Mouse (Mus musculus): ENCODE results near the gene Vps37b. TPM values are rescaled to one million over a fixed set of nuclear protein-coding genes. Genes with fewer than 3 reads are reported as not detected.

Gene Vps37b
- polyA plus RNA-seq, 1 experiment from 2014 or later = 106 TPM

DNA sequence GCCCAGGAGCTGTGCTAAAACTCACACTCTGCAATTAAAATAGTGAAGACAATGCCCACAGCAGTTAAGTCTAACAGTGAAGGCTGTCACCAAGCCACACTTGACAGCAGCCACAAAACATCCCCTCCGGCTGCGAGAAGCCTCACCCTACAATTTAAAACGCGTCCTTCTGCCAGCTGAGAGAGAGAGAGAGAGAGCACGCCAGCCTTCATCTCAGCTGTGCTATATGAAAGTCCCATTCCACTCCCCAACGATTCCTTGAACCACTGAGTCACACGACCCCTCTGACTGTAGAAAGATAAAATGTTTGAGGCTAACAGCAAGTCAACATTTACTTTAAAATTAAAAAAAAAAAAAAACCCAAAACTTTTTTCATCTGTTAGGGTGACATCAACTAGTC is 3.4 kb downstream of the Vps37b start:
- ATAC-seq (replicated peaks) = peak; percentile 27; the same call in 1 of the 2 replicates
- Histone ChIP-seq H3K4me3 (peak overlapping the region; percentile 90), H3K4me2 (replicated peaks) (peak overlapping the region; percentile 62), H3K4me1 (peaks cover 69% of the 10 kb centered on the region), H3K9me3 (no peaks in the 10 kb centered on the region), H3K27ac (replicated peaks) (peak overlapping the region; percentile 95), H3K9ac (replicated peaks) (peak overlapping the region; percentile 27), H3K27me3 (no peaks in the 10 kb centered on the region), H3K36me3 (no peaks in the 10 kb centered on the region)
- 14% methylated on average over 7 of the region's 7 CpGs for WGBS

DNA sequence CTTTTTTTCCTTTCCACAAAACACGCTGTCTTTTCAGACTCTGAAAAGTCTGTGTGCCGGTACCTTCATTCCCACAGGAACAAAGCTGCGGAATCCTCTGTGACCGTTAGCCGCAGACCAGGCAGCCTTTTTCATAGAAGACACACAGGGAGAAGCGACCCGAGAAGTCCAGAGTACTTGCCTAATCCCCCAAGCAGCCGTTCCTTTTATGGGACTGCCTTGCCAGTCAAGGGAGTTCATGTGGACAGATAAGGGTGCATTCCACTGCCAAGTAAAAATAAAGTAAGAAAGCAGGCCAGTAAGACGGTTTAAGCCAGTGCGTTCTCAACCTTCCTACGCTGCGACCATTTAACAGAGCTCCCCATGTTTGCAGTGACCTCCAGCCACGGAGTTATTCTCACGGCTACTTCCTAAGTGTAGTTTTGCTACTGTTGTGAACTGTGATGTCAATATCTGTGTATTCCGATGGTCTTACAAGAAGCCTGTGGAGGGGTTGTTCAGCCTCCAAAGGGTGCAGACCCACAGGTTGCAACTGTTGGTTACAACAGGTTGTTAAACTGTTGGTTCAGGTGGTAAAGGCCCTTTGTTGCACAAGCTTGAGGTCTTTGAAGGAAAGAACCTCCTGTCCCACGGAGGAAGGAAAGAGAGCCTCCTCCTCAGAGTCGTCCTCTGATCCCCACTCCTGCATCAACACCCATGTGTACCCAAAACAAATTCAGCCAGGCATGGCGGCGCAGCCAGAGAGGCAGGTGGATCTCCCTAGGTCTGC is 4.2 kb downstream of the Vps37b start:
- Histone ChIP-seq H3K4me2 (replicated peaks) (peak overlapping the region; percentile 62), H3K27ac (replicated peaks) (peak overlapping the region; percentile 95), H3K27me3 (no peaks in the 10 kb centered on the region), H3K9ac (replicated peaks) (peak overlapping the region; percentile 27), H3K36me3 (no peaks in the 10 kb centered on the region), H3K4me1 (peaks cover 72% of the 10 kb centered on the region), H3K4me3 (peak overlapping the region; percentile 17; the same call in 1 of the 2 replicates), H3K9me3 (no peaks in the 10 kb centered on the region)
- WGBS = 44% methylated on average over 19 of the region's 19 CpGs
- ATAC-seq (replicated peaks) = no peak

DNA sequence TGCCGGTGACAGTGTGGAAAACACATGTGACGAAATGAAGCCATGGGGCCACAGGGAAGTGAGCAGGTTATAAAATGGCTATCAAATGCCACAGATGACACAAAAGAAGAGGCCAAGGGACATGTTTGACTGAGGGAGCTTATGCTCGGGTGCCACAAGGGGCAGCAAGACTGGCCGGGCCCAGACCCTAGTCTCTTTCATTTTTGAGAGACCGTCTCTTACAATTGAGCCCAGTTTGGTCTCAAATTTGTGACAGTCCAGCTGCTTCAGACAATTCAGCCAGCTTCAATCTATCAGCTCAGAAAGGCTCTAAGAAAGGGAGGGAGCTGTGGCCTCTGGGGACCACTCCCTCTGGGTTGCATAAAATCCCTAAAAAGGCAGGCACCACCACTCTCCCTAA is 5.5 kb downstream of the Vps37b start:
- 41% methylated on average over 5 of the region's 5 CpGs for WGBS
- Histone ChIP-seq H3K36me3 (no peaks in the 10 kb centered on the region), H3K4me1 (peaks cover 67% of the 10 kb centered on the region), H3K27ac (replicated peaks) (peak overlapping the region; percentile 95), H3K27me3 (no peaks in the 10 kb centered on the region), H3K4me2 (replicated peaks) (0 out of 2 replicates have a peak overlapping the region, but pooled peaks have one; percentile 3), H3K4me3 (no peak overlapping the region), H3K9ac (replicated peaks) (no peak overlapping the region), H3K9me3 (no peaks in the 10 kb centered on the region)
- ATAC-seq (replicated peaks) = no peak

DNA sequence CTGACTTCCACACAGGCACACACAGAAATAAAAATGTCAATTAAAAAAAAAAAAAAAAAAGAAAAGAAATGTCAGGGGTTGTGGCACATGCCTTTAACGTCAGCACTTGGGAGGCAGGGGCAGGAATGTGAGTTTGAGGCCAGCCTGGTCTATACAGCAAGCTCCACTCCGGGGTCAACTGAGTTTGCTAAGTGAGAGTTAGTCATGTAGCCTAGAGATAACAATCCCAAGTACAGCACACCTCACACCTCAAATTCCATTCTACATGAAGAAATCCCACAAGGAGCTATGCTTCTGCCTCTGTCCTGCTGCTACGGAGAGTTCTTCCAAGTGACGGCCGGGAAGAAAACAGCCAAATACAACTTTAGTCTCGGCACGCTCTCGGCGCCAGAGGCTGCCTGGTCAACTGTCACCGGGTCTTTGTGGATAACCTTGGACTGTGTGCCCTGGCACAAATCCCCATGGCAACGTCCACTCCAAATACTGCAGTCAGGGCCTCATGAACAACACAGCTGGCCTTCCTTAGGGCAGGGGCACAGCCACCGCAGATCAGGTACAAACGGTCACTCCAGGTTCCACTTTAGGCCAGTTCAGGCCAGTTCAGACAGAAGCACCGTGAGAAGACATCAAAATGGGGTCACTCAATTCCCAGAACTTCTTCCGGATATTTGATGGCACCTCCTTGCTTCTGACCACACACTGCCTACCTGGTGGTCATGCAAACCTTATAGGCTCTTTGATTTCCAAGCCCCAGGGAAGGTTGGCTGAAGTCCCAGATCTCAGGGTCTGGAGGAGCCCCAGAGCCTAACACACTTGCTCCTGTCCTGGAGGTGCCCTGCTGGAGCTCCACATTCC is 6.3 kb downstream of the Vps37b start:
- Histone ChIP-seq H3K9ac (replicated peaks) (no peak overlapping the region; the same call in 1 of the 2 replicates), H3K27ac (replicated peaks) (peak overlapping the region; percentile 95), H3K4me2 (replicated peaks) (0 out of 2 replicates have a peak overlapping the region, but pooled peaks have one; percentile 2), H3K36me3 (no peaks in the 10 kb centered on the region), H3K4me3 (no peak overlapping the region), H3K27me3 (no peaks in the 10 kb centered on the region), H3K9me3 (no peaks in the 10 kb centered on the region), H3K4me1 (peaks cover 67% of the 10 kb centered on the region)
- 78% methylated on average over 15 of the region's 15 CpGs for WGBS
- no peak for ATAC-seq (replicated peaks)

DNA sequence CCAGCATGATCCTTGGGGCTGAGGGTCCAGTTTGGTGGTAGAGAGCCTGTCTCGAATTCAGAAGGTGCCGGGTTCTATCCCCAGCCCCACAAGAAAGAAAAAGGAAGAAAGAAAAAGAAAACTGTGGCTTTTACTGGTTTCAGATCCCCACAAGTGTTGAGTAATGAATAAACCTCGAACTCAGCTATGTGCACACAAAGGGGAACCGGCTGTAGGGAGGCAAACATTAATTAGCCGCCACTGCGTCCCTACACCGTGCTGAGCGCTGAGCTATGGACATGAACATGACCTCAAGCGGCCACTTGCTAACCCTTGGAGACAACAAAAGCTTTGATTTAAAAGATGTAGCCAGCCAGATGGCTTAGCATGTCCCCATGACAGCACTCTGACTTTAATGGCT is 6.9 kb downstream of the Vps37b start:
- Histone ChIP-seq H3K27me3 (no peaks in the 10 kb centered on the region), H3K4me1 (peaks cover 67% of the 10 kb centered on the region), H3K4me2 (replicated peaks) (no peak overlapping the region), H3K36me3 (no peaks in the 10 kb centered on the region), H3K9ac (replicated peaks) (no peak overlapping the region; the same call in 1 of the 2 replicates), H3K4me3 (no peak overlapping the region), H3K27ac (replicated peaks) (peak overlapping the region; percentile 95; the same call in 1 of the 2 replicates), H3K9me3 (no peaks in the 10 kb centered on the region)
- 32% methylated on average over 9 of the region's 9 CpGs for WGBS
- ATAC-seq (replicated peaks) = no peak

DNA sequence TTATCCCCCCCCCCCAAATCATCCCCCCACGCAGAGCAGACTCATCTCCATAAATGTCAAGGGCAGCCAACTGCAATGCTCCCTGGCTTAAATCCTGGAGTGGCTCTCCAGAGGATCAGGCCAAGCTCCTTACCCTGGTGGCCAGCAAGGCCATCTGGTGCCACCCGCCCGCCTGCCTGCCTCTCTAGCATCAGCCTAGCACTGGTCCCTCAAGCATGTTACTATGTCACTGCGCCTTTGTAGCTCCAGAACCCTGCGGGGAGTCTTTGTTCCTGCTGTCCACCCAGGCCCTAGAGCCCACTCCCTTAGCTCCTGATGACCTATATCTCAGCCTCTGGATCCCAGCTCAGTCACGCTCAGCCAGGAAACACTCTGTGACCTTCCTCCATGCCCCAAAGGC is 7.4 kb downstream of the Vps37b start:
- no peak overlapping the region for H3K9ac ChIP-seq (replicated peaks)
- 65% methylated on average over 6 of the region's 6 CpGs for WGBS
- no peaks in the 10 kb centered on the region for H3K9me3 ChIP-seq
- H3K27me3 ChIP-seq = no peaks in the 10 kb centered on the region
- peak overlapping the region; percentile 95 for H3K27ac ChIP-seq (replicated peaks)
- ATAC-seq (replicated peaks) = no peak
- no peak overlapping the region for H3K4me3 ChIP-seq
- peaks cover 67% of the 10 kb centered on the region for H3K4me1 ChIP-seq
- no peaks in the 10 kb centered on the region for H3K36me3 ChIP-seq
- no peak overlapping the region for H3K4me2 ChIP-seq (replicated peaks)

DNA sequence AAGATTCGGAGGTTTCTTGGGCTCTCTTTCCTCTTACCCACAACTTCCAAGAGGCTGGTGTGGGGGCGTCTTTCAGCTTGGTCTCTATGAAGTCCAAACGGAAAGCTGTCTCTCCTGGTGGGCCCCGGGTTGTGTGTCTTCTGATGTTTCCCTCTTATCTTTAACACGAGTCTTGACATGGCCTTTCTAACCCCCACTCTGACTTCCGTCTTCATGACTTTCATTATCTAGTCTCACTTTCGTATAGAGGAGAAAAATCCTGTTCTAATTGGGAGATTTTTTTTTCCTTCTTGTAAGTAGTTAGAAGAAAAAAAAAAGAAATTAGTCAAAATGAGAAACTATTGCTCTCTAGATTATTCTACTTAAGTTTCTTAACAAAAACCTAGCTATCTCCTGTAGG is 9.7 kb downstream of the Vps37b start:
- no peaks in the 10 kb centered on the region for H3K27me3 ChIP-seq
- H3K4me2 ChIP-seq (replicated peaks) = no peak overlapping the region
- H3K4me1 ChIP-seq = peaks cover 66% of the 10 kb centered on the region
- ATAC-seq (replicated peaks) = no peak
- WGBS = 83% methylated on average over 7 of the region's 7 CpGs
- H3K9ac ChIP-seq (replicated peaks) = no peak overlapping the region
- H3K4me3 ChIP-seq = no peak overlapping the region
- no peaks in the 10 kb centered on the region for H3K9me3 ChIP-seq
- H3K36me3 ChIP-seq = no peaks in the 10 kb centered on the region
- no peak overlapping the region for H3K27ac ChIP-seq (replicated peaks)

DNA sequence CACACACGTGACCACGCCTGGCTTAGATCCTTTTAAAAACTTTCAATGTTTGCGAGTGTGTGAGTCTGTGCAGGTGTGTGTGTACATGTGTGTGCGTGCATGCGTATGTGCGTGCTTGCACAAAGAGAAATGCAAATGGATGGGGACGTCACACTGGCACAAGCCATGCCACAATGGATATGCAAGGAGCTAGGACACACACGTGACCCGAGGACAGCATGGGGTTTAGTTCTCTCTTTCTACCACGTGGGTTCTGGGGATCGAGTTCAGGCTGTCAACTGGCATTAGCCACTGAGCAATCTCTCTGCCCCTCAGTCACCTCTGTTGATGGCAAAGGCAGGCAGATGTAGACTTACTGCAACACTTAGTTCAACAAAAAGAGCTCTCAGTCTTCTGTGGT is 10.4 kb downstream of the Vps37b start:
- Histone ChIP-seq H3K4me2 (replicated peaks) (no peak overlapping the region), H3K9me3 (no peaks in the 10 kb centered on the region), H3K27ac (replicated peaks) (no peak overlapping the region), H3K4me3 (no peak overlapping the region), H3K4me1 (peaks cover 66% of the 10 kb centered on the region), H3K36me3 (no peaks in the 10 kb centered on the region), H3K27me3 (no peaks in the 10 kb centered on the region), H3K9ac (replicated peaks) (no peak overlapping the region)
- WGBS = 85% methylated on average over 11 of the region's 11 CpGs
- no peak for ATAC-seq (replicated peaks)

DNA sequence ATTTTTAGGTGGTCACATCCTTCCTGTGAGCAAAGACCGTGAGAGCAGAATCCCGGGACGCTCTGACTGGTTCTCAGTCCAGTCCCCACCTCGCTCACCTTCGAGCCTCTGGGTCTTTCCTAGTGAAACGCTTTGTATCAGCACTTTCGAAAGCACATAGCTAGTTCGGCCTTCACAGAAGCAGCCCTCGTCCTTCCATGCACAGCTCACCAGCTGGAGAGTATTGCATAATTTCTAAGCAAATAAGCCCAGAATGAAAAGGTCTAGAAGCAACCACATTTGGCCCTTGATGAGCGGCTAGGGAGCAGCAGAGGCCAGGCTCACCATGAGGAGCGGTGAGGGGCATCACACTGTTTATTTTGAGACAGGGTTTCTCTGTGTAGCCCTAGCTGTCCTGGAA is 10.9 kb downstream of the Vps37b start:
- H3K4me1 ChIP-seq = peaks cover 66% of the 10 kb centered on the region
- H3K27me3 ChIP-seq = no peaks in the 10 kb centered on the region
- no peak for ATAC-seq (replicated peaks)
- no peak overlapping the region for H3K9ac ChIP-seq (replicated peaks)
- no peak overlapping the region for H3K27ac ChIP-seq (replicated peaks)
- WGBS = 91% methylated on average over 11 of the region's 11 CpGs
- no peak overlapping the region for H3K4me3 ChIP-seq
- H3K36me3 ChIP-seq = no peaks in the 10 kb centered on the region
- no peak overlapping the region for H3K4me2 ChIP-seq (replicated peaks)
- no peaks in the 10 kb centered on the region for H3K9me3 ChIP-seq

DNA sequence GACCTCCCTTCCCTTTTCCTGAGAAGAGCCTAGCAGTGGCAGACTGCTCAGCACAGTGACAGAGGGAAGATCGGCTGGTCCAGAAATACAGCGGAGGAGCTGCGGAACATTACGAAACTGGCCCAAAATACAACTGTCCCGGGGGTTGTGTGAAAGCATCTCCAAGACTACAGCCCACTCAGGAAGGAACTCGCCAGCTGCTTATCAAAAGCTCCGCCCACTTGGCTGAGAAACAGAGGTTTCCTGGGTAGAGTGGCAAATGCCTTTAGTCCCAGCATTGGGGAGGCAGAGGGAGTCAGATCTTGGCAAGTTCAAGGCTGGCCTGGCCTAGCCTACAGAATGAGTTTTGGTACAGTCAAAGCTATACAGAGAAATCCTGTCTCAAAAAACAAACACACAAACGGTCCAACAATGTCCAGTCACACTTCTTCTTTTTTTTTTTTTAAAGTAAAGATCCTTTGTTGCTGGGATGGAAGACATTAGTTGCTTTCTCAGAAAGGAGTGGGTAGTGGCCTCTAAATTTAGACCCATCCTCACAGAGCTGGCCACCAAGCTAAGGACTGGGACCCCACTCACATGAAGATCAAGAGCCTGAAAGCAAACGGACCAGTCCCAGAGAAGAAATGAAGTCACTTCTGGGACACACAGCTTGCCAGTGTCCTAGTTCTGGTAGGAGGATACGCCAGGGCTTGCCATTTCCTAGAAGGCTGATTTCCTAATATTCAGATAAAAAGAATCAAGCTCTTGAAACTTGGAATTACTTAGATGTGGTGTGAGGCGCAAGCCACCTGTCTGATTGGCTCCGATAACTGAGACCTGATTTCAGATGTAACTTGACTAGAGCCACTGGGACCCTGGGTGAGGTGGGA is 12.5 kb downstream of the Vps37b start:
- Histone ChIP-seq H3K4me2 (replicated peaks) (no peak overlapping the region), H3K9me3 (no peaks in the 10 kb centered on the region), H3K27ac (replicated peaks) (peak overlapping the region; percentile 44), H3K27me3 (no peaks in the 10 kb centered on the region), H3K36me3 (no peaks in the 10 kb centered on the region), H3K4me3 (no peak overlapping the region), H3K9ac (replicated peaks) (no peak overlapping the region), H3K4me1 (peaks cover 61% of the 10 kb centered on the region)
- 63% methylated on average over 12 of the region's 12 CpGs for WGBS
- peak; percentile 31; the same call in 1 of the 2 replicates for ATAC-seq (replicated peaks)

DNA sequence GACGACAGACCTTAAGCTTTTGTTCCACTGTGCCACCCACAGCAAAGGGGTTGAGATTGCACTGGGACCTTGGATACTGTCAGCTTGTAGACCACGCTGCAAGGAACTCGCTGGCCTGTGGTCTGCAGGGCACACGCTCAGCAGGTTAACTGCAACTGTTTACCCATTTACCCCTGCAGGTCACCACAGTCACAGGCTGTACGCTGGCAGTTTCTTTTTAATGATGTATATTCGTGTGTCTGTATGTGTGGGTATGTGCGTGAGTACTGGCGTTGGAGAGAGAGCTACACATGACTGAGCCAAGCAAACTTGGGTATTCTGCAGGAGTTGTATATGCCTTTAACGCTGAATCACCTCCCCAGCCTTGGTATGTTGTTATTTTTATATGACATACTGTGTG is 13.4 kb downstream of the Vps37b start:
- H3K4me2 ChIP-seq (replicated peaks) = no peak overlapping the region
- ATAC-seq (replicated peaks) = no peak
- peak overlapping the region; percentile 36 for H3K27ac ChIP-seq (replicated peaks)
- H3K9ac ChIP-seq (replicated peaks) = no peak overlapping the region
- no peaks in the 10 kb centered on the region for H3K9me3 ChIP-seq
- H3K4me3 ChIP-seq = no peak overlapping the region
- H3K4me1 ChIP-seq = peaks cover 63% of the 10 kb centered on the region
- H3K36me3 ChIP-seq = no peaks in the 10 kb centered on the region
- 88% methylated on average over 9 of the region's 9 CpGs for WGBS
- H3K27me3 ChIP-seq = no peaks in the 10 kb centered on the region
